Mouse (Mus musculus) urinary bladder, adult 2 months (tissue): ENCODE results near the gene Bdkrb1. TPM values are rescaled to one million over a fixed set of nuclear protein-coding genes. Genes with fewer than 3 reads are reported as not detected.
A peak's percentile ranks its signal among the peaks of the same experiment; 100 is the strongest.

Experiments
- DNase-seq: peaks from one replicate; pipeline ENCODE4 v3.0.0; 2022; ENCODE audit warnings: low spot score
- polyA plus RNA-seq: library from polyadenylated mRNA; depleted of rRNA; stranded (reverse); fragments of >200 nt; gene quantifications from 2 replicates; pipeline ENCODE4 v1.2.3, GENCODE M21; 2012; rRNA removed

Gene Bdkrb1
- polyA plus RNA-seq, result 0.17 and 0.35 TPM in 2 replicates

DNA sequence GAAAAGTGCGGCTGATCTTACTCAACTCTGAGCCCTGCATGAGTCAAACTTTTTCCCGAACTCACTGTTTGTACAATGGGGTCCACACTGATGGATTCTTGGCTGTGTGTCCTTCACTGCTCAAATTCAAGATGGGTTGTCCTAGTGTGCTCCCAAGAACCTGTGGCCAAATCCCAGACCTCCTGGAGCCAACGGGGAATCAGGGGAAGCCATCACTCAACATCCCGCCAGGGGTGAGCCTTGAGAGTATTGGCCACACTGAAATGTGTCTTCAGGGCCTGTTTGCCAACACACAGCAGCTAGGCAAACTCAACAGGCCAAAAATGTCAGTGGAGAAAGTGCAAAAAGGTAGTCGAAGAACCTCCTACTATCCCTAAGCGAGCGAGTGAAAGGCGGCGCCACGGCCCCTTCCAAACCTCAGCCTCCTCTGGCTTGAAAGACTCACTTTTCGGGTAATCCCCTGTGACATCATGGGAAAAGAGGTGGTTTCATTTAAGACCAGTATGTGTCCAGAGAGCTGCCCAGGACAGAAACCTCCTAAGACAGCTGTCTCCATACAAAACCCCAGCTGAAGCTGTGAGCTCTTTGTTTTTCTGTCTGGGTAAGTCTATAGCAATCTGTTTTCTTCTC, at the start of gene Bdkrb1:
TSS of gene Bdkrb1 (plus strand) at position 505 of the 630 bp plus-strand sequence.
- DNase-seq, result no peak

DNA sequence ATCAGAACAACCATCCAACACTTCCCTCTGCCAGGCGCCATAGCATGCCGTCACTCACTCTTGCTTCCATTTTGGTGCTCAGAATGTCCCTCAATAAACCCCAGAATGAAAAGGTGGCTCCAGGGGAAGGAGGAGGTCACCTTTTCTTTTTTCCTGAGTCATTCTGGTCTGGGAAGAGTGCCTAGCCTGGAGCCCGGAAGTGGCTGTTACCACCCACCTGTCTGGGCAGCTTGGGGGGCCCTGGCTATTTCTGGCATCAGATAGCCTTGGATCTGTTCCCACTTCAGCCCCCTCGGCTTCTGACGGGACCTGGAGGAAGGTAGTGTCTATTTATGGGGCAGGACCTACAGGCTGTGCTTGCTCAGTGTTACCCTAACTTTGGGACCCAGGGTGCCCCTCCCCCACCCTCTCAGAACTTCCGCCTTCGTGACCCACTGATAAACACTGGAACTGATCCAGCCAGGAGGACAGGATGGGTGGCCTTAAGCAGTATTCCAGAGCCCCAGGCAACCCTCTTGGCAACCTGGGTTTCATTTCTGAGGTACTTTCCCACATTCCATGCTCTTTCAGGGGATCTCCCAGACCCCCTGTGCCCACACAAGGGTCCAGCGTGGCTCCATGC, 48.6 kb upstream of the Bdkrb1 start:
- no peak for DNase-seq

DNA sequence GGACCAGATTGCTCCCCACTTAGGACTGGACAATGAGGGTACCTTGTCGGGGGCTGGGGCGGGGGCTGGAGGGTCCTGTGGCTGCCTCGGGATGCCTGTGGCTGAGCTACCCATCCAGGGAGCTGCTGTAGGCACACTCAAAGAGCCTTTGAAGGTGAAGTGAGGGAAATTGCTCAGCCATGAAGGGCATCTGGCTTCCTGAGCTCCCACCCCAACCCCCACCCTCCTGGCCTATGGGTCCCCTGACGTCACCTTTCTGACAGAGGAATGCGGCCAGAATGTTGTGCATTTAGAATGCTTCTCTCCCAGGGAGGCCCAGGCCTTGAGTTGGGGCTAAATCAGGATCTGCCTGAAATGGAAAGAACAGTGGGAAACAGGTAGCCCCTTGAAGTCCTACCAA, 47.7 kb upstream of the Bdkrb1 start:
- no peak for DNase-seq

DNA sequence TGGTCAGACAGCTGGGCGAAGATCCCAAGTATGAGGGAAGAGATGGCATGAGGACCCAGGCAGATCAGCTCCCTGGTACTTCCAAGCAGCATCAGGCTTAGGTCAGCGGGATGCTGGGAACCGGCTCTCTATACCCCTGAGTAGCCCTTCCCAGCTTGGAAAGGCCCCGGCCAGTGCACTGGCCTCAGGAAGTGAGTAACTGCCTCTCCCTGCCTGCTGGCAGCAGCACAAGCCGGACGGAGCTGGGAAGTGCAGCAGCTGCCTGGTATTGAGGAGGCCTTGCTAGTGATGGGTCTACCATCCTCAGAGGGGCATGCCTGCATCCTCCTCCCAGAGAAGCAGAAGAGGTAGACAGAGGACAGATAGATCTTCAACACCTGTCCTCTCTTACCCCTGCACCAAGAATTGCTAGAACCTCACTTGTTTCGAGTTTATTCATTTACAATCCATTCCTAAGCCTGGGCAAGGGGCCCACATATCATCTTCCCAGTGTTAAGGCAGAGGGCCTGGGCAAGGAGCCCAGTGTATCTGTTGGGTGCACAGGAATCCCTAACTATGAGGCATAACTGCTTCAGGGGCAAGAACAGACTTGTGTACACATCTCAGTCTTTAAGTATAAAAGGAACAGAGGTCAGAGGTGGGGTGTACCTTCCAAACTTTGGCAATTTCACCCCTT, 45.5 kb upstream of the Bdkrb1 start:
- no peak for DNase-seq

DNA sequence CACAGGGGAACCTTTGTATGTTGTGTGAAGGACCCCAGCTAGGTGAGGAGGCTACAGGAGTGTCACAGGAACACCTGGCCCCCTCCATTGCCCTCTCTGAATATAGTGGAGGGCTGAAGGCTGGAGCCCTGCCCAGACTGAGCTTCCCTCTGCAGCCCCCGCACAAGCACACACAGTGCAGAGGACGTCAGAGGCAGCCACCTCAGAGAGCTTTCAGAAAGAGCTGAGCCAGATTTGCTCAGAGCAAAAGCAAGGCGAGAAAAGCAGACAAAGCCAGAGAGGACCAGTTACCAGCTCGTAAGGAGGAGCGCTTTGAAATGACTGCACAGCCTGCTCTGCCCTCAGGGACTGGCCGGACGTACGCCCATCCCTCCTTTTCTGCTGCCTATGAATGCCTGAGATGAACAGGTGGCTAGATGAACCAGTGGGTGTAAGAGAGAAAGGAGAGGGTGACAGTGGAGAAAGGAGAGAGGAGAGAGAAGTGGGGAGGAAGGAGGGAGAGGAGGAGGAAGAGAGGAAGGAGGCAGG, 41.8 kb upstream of the Bdkrb1 start:
- no peak for DNase-seq

DNA sequence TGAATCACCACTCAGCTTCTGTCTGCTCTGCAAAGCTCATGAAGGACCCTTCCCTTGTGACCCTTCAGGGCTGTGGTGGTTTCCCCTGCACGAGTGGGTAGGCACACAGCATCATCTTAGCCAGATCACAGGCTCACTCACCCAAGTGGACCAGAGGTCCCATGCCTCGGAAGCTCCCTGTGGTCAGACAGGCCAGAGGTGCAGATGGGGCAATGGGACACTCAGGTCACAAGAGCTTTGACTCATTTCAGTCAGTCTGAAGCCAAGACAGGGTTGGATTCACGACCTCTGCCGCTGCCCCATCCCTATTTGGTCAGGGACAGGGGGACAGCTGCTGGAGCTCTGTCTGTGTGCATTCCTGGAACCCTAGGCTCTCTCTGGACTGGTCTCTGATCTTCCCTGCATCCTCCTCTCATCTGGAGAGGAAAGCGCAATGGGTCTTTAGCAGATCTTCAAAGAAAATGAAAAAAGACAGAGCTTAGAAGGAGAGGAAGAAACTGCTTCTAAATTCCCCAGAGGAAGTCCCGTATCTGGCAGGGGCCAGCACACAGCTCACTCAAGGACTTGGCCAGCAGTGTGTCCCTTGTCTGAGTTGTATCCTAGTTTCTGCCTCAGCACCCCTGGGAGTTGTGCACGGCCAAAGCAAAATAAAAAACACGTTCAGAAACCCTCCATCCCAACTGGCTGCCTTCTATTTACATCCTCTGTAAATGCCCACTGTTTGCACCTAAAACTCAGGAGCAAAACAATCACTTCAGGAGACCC, 40.6 kb upstream of the Bdkrb1 start:
- no peak for DNase-seq

DNA sequence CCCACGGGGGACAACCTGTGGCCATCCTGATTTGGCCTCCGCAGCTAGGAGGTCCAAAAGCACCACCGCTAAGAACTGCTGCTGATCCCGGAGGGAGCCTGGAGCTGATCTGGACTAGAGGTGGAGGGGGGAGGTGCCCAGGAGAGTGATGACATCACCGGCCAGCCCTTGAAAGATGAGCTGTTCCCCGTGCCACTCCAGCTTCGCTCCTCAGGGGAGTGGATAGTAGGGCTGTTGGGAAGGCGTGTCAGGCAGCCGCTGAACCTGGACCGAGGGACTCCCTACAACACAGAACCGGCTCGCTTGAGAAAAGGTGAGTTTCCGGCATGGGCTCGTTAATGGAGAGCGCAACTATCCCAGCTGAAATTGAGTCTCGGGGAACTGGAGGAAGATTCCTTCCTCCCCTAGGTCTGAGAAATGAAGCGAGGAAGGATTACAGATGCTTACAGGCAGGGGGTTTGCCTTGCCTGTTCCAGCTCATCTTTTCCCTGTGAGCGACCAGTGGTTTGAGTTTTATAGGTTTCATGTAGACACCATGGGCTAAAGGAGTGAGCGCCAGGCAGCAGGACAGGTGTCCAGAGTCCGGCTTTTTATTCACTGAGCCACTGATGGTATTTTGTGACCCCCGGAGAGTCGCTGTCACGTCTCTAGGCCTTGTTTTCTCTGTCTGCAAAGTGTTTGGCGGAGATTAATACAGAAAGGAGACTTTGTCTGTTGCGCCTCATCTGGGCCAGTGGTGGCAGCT, 39.8 kb upstream of the Bdkrb1 start, which contains the start of gene Bdkrb2:
TSS of gene Bdkrb2 (plus strand) at position 291 of the 745 bp plus-strand sequence.
- DNase-seq, result no peak

DNA sequence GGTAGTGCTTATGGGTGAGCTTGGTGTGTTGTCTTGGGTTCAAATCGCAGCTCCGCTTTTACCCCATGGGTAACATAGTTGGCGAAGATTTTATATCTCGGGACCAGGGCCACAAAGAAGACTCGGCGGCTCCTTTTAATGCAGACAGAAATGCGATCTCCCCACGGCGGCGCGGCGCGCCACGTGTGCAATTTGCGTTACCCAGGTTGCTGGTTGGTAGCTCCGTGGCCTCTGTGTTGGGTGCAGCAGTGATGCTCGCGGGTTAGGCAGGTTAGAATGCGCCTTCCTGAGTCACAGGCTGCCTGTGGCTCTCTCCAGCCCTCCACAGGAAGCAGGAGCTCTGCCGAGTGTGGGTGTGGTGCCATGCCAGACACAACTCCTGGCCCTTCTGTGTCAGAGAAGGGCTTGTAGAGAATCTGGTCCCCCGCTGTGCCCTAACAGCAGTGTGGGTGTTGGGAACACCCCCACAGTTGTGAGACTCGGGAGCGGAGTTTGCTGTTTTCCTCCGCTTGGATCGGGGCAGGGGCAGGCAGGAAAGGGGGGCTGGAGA, 39.1 kb upstream of the Bdkrb1 start:
- no peak for DNase-seq

DNA sequence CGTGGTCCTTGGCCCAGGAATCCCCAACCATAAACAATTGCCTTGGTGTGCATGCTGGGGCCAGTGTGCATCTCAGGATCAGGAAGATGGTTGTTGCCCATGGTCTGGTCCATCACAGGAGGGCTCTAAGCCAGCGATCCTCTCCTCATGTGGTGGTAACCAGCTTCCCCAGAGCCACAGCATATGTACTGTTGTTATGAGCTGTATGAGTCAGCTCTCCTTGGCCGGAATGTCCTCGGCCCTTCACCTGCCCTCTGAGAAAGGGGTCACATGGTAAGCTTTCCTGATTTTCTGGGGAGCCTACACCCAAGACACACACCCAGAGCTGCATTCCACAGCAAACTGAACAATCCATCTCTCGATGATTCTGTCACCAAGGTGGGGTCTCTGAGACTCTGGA, 37.7 kb upstream of the Bdkrb1 start:
- DNase-seq, result no peak

DNA sequence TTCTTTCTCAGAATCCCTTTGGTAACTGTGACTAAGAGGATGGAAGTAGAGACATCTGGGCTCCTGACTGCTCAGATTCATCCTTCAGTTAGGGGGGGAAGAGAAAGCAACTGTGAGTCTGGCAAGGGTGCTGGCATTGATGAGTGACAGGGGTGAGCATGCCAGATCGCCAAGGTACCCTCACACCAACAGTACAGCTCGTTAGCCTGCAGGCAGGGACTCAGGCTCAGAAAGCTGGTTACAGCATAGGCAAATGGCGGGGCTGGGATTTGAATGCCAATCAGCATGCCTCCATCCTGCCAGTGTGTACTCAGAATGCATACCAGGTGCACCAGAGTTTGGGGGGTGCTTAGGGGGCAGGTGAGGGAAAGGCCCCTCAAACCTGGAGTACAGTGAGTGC, 31.0 kb upstream of the Bdkrb1 start:
- no peak for DNase-seq

DNA sequence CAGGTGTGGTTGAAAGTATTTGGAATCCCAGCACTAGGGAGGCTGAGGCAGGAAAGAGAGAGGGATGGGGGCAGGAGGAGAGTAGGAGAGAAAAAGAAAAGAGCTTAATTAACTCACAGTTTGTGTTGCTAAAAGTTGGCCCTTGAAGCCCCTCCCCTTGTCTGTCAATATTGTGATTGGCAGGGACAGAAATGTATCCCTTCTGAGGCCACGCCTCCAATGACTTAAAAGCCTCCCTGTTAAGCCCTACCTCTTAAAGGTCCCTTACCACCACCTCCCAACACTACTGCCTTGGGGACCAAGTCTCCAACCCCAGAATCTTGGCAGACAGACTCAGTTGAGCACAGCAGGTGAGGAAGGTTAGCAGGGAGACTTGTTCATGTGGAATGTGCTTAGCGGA, 30.3 kb upstream of the Bdkrb1 start:
- DNase-seq, result no peak

DNA sequence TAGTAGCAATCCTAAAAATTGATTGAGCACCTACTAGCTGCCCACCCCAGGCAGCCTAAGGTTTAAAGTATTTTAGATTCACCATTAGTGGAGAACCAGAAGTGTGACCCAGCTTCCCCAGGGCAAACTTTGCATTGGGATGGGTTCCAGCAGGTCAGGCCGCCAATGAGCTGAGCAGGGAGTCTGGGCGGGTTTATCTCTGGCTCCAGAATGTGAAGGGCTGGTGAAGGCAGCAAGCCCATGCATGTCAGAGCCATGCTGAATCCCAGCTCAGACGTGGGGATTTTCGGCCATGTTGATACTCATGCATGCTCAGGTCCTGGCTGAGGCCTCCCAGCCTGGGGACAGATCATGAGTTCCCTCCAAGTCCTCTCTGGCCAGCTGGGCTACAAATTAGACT, 28.5 kb upstream of the Bdkrb1 start:
- DNase-seq, result no peak

DNA sequence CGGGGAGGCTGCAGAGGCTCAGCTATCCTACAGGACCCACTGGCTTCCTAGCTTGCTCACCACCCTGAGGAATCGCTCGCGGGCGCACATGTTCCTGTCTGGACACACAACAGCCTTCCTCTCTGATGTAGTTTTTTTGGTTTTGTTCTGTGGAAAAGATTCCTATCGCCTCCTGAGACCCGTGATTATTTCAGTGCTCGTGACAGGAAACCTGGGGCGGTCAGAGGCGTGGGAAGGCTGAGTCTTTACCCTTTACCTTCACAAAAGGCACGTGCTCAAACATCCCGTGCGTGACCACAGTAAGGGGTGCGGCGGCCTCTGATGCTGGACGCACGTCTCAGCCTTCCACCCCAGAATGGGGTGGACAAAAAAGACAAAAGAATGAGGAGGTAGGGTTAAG, 22.4 kb upstream of the Bdkrb1 start:
- no peak for DNase-seq

DNA sequence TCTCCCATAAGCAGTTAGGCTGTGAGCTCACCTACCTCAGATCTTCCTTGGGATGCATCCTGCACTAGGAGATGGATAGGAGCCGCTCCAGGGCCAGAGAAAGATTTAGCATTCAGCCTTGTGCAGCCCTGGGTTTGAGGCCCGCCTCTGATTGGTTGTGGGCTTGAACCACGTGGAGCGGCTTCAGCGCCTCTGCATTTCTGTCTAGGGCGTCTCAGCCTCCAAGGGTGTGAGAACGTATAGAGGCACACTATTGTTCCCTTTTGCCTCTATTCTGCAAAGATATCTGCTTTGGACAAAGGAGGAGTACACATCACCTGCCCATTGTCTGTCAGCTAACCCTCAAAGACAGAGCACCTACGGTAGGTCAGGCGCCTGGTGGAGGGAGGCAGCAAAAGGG, 20.4 kb upstream of the Bdkrb1 start:
- DNase-seq, result no peak

DNA sequence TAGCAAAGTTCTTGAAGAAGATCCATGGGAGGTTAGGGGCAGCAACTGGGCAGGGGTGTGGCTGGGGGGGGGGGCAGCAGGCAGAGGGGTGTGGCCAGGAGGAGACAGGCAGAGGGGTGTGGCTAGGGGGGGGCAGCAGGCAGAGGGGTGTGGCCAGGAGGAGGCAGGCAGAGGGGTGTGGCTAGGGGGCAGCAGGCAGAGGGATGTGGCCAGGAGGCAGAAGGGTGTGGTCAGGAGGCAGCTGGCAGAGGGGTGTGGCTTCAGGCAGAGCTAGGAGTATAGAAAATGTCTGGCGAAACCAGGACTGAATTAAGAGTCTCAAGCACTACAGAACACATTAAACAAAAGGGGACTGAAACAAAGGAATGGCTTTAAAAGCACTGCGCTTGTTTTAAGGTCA, 19.4 kb upstream of the Bdkrb1 start:
- no peak for DNase-seq

DNA sequence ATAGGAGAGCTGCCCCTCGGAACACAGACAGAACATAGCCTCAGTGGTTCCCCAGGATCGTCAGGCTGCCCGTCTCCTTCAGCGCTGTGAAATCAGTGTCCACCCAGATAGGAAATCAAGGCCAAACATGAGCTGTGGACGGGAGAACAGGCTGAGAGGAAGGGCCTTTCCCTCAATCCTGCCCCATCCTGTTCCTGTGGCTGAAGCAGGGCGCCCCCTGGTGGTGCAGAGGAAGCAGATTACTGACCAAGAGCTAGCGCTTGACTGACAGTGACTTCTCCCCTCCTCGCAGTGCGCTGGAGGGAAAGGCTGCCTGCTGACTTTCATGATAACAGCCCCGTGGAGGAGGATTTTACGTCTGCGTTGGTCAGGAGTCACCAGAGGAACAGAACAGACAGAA, 18.0 kb upstream of the Bdkrb1 start:
- DNase-seq, result peak; percentile 63

DNA sequence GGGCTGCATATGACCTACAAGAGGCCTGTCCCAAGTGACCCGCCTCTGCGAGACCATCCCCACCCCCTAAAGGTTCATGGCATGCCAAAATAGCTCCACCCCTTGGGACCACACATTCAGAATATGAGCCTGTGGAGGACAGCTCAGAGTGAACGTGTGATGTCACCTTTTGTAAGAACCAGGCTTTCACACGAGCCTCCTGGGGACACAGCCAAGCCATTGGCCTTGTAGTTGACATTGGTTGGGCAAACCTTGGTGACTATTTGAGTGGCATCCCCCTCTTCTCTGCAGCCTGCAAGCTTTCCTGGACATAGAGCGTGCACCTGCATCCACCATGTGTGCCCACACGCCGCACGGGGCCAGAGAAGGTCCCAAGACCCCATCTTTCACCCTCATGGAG, 15.4 kb upstream of the Bdkrb1 start:
- no peak for DNase-seq

DNA sequence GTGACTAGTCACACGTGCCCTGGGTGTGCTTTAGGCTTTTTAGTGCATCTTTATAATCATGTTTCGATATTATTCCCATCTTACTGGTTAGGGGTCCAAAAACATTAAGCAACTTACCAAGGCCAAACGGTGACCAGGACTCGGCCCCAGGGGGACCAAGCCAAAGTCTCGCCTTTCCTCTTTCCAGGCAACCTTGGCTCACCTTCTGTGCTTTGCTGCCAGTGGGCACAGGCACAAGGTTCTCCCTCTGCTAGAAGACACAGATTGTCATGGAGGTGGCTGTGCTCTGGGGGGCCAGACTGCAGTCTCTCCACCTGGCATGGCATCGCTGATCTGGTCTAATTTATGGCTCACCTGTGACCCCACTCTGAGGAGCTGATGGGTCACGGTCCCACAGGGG, 12.1 kb upstream of the Bdkrb1 start:
- DNase-seq, result no peak

DNA sequence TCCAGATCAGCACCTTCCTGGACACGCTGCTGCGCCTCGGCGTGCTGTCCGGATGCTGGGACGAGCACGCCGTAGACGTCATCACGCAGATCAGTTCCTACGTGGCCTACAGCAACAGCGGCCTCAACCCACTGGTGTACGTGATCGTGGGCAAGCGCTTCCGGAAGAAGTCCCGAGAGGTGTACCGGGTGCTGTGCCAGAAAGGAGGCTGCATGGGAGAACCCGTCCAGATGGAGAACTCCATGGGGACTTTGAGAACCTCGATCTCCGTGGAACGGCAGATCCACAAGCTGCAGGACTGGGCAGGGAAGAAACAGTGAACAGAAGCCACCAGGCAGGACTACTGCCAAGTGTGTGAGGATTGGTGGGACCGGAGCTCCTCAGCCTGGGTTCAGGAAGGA, 10.5 kb upstream of the Bdkrb1 start:
- DNase-seq, result no peak

DNA sequence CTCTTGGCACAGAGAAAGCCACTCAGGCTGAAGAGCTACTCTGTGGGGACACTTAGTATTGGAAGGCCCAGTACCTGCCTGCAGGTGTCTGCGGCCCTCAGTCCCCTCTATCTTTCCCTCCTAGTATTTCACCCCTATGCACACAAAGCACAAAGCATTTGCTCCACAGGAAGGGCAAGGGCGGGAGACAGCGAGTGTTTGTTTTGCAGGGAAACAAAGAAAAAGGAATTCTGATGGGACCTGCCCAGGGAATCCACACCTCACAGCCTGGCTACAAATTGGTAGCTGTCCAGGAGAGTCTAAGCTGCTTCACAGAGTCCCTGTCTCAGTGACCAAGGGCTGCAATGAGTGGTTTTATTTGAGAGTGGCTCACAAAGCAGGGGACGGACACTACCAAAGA, 9.4 kb upstream of the Bdkrb1 start:
- DNase-seq, result no peak

DNA sequence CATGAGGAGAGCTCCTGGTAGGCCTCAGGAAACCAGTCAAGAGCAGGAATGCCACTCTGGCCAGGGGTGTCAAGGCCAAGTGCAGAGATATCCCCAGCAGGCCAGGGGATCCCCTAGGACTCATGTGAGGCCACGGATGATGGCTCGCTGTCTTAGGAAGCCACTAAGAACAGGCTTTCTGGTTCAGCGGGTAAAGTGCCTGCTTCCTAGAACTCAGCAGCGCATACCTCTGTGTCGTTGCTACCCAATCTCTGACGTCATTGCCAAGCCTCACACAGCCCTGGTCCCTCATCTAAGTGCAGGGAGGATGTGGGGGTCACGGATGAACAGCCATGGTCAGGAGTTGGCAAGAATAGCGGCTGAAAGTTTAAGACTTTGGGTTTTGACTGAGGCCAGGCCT, 5.8 kb upstream of the Bdkrb1 start:
- no peak for DNase-seq
